Mouse (Mus musculus): ENCODE data around the gene Ccdc13. TPM values are rescaled to one million over a fixed set of nuclear protein-coding genes. Genes with fewer than 3 reads are reported as not detected.

Gene Ccdc13
- total and polyA plus RNA-seq, 3 experiments: 0.25 TPM; not detected in 2

DNA sequence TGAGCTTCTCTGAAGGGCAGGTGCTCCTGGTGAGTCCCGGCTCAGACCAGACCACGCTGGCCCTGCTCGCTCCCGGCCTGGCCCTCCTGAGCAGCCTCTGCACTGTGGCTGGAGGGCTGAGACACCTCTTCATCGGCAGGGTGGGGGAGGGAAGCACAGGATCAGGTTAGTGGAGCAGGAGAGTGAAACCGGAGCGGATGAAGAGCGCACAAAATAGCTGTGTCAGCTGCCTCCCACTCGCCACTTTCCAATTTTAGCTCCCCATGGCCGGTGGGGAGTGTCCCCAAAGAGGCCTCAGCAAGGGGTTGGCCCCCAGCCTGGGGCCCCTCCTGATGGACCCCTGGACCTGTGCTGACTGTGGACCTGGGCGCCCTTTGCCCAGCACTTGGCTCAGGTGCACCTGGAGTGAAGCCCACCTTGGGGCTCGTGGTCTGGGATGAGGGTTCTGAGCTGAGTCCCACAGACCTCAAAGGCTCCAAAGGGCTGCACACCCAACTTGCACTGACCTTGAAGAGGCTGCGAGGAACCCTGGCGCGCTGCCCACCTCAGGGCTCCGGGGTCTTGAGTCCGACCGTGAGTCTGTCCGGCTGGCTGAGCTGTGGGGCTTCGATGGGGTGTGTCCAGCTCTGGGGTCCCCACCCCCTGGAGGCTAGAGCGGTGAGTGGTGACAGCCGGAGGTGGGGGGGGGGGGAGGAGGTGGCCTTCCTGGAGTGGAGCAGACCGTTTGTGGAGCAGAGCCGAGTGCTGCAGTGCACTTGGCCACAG lies 47.3 kb downstream of the Ccdc13 start, which contains the start of gene Hhatl:
TSS of gene Hhatl (minus strand) at position 751 of the 765 bp plus-strand sequence.
- Histone ChIP-seq H3K4me3 (replicated peaks in 1 of 3; ENCODE audit: low read depth in 2 of 3, low read length in 2 of 3, poor library complexity in 1 of 3) (no peak within 1 kb of the TSS), H3K79me2 (replicated peaks; ENCODE audit: control insufficient read depth, extremely low read depth, insufficient read depth, poor library complexity, severe bottlenecking) (no peaks in the 10 kb centered on the region), H3K4me2 (ENCODE audit: insufficient read depth, low read depth, poor library complexity, severe bottlenecking) (no peak within 1 kb of the TSS), H3K4me1 (ENCODE audit: control insufficient read depth in 1 of 2, insufficient read depth in 2 of 2) (peaks cover 0 to 4% of the 10 kb centered on the region in 2 experiments; a peak in 1 of 4 replicates), H3K27ac (ENCODE audit: insufficient read depth, low read depth) (no peak within 1 kb of the TSS), H3K27me3 (replicated peaks) (peaks cover 86% of the 10 kb centered on the region), H3K9me3 (replicated peaks; ENCODE audit: low read length) (no peaks in the 10 kb centered on the region), H3K9ac (ENCODE audit: insufficient read depth, low read depth) (no peak within 1 kb of the TSS), H3K36me3 (replicated peaks in 1 of 2; ENCODE audit: control insufficient read depth in 1 of 2, insufficient read depth in 1 of 2, low read length in 1 of 2) (no peaks in the 10 kb centered on the region)
- dilution Hi-C loops (cut with MboI; ENCODE audit: extremely low pct_ligation_motif_present, extremely low pct_unique_long_range_greater_than_20kb, low sequenced_read_pairs): no loop called here
- in situ Hi-C loops (cut with MboI; ENCODE audit: low pct_ligation_motif_present, low pct_unique_long_range_greater_than_20kb, low sequenced_read_pairs): no loop called here
- TF ChIP-seq USF1 (IDR thresholded peaks at IDR 0.05; ENCODE audit: low read depth, low read length) (no peak), NRF1 (IDR thresholded peaks at IDR 0.05; ENCODE audit: low read depth, low read length) (no peak), POLR2AphosphoS2 (IDR thresholded peaks at IDR 0.05; ENCODE audit: low read depth, low read length) (no peak), UBTF (IDR thresholded peaks at IDR 0.05; ENCODE audit: low read depth, low read length) (no peak), TCF12 (IDR thresholded peaks at IDR 0.05; ENCODE audit: low read depth, low read length) (no peak), ZC3H11A (IDR thresholded peaks at IDR 0.05; ENCODE audit: low read depth, low read length) (no peak), EP300 (IDR thresholded peaks at IDR 0.05; ENCODE audit: low read length) (no peak), JUND (conservative IDR thresholded peaks at IDR 0.05; ENCODE audit: low read depth, low read length) (no peak), MAZ (IDR thresholded peaks at IDR 0.05; ENCODE audit: low read depth, low read length) (no peak)
- no peak for DNase-seq (ENCODE audit: extremely low read depth)

DNA sequence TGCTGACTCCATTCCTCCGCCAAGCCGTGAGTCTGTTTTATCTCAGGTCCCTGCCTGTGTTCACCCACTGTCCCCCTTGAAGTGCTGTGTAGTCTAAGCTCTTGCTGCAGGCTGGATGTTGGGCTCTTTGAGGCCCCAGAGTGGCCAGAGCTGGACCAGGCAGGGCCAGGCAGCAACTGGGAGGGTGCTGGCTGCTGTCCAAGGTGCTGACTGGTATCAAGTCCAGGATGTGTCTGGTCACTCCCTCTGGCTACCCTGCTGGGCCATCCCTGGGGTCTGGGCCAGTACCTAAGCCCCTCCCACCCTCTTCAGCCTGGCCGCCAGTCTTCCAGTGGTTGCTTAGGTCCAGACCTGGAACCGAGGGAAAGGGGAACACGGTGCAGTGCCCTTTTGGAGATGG lies 48.1 kb downstream of the Ccdc13 start:
- no peak overlapping the region for H3K9ac ChIP-seq (ENCODE audit: insufficient read depth, low read depth)
- H3K27me3 ChIP-seq (replicated peaks): peaks cover 86% of the 10 kb centered on the region
- no peak overlapping the region for H3K4me2 ChIP-seq (ENCODE audit: insufficient read depth, low read depth, poor library complexity, severe bottlenecking)
- TF ChIP-seq ZC3H11A (IDR thresholded peaks at IDR 0.05; ENCODE audit: low read depth, low read length): no peak
- no peak for TF ChIP-seq KAT2A (IDR thresholded peaks at IDR 0.05; ENCODE audit: insufficient replicate concordance, low read length)
- TF ChIP-seq NELFE (IDR thresholded peaks at IDR 0.05; ENCODE audit: low read depth, low read length): no peak
- TF ChIP-seq PAX5 (IDR thresholded peaks at IDR 0.05; ENCODE audit: low read length): no peak
- no peak for TF ChIP-seq EP300 (IDR thresholded peaks at IDR 0.05; ENCODE audit: low read length)
- no peak for TF ChIP-seq MEF2A (IDR thresholded peaks at IDR 0.05; ENCODE audit: borderline replicate concordance, low read depth, low read length)
- TF ChIP-seq RCOR1 (conservative IDR thresholded peaks at IDR 0.05; ENCODE audit: low read depth, low read length): no peak
- TF ChIP-seq ZMIZ1 (IDR thresholded peaks at IDR 0.05; ENCODE audit: low read depth, low read length): no peak
- TF ChIP-seq MYC (IDR thresholded peaks at IDR 0.05; ENCODE audit: low read depth, low read length): no peak
- TF ChIP-seq USF2 (conservative IDR thresholded peaks at IDR 0.05; ENCODE audit: low read depth, low read length): no peak
- no peak for TF ChIP-seq CHD1 (IDR thresholded peaks at IDR 0.05; ENCODE audit: low read depth, low read length)
- TF ChIP-seq IRF4 (IDR thresholded peaks at IDR 0.05; ENCODE audit: low read depth, low read length): no peak
- TF ChIP-seq MAFK (IDR thresholded peaks at IDR 0.05; ENCODE audit: insufficient replicate concordance, low read length): no peak
- no peak for TF ChIP-seq SIN3A (IDR thresholded peaks at IDR 0.05; ENCODE audit: low read length)
- TF ChIP-seq USF1 (IDR thresholded peaks at IDR 0.05; ENCODE audit: low read depth, low read length): no peak
- no peak for TF ChIP-seq JUN (IDR thresholded peaks at IDR 0.05; ENCODE audit: insufficient read depth, low read depth, low read length)
- TF ChIP-seq SMC3 (IDR thresholded peaks at IDR 0.05; ENCODE audit: low read depth, low read length): no peak
- H3K9me3 ChIP-seq (replicated peaks; ENCODE audit: low read length): no peaks in the 10 kb centered on the region
- dilution Hi-C loops (cut with MboI; ENCODE audit: extremely low pct_ligation_motif_present, extremely low pct_unique_long_range_greater_than_20kb, low sequenced_read_pairs) (no loop called here), in situ Hi-C loops (cut with MboI; ENCODE audit: low pct_ligation_motif_present, low pct_unique_long_range_greater_than_20kb, low sequenced_read_pairs) (no loop called here)
- peaks cover 0 to 4% of the 10 kb centered on the region in 2 experiments; a peak in 1 of 4 replicates for H3K4me1 ChIP-seq (ENCODE audit: control insufficient read depth in 1 of 2, insufficient read depth in 2 of 2)
- H3K79me2 ChIP-seq (replicated peaks; ENCODE audit: control insufficient read depth, extremely low read depth, insufficient read depth, poor library complexity, severe bottlenecking): no peaks in the 10 kb centered on the region
- no peak overlapping the region for H3K27ac ChIP-seq (ENCODE audit: insufficient read depth, low read depth)
- peak; percentile 8 for DNase-seq (ENCODE audit: extremely low read depth)
- no peak overlapping the region for H3K4me3 ChIP-seq (replicated peaks in 1 of 3; ENCODE audit: low read depth in 2 of 3, low read length in 2 of 3, poor library complexity in 1 of 3)
- no peaks in the 10 kb centered on the region for H3K36me3 ChIP-seq (replicated peaks in 1 of 2; ENCODE audit: control insufficient read depth in 1 of 2, insufficient read depth in 1 of 2, low read length in 1 of 2)
